Mouse (Mus musculus) right cerebral cortex, postnatal 36 days (tissue): ENCODE measurements at regions not wholly inside any gene's neighbourhood (a gene's known extent, or its start where the extent isn't known, plus 50 kb on each side); places are given as distances from the start of the nearest gene placed in this dataset.

ENCODE experiments used
- DNase-seq, 2 experiments: peaks; one replicate each; pipeline ENCODE4 v3.0.0; 2022; ENCODE audit warnings: low spot score in 2 of 2, mixed read lengths in 1 of 2

DNA sequence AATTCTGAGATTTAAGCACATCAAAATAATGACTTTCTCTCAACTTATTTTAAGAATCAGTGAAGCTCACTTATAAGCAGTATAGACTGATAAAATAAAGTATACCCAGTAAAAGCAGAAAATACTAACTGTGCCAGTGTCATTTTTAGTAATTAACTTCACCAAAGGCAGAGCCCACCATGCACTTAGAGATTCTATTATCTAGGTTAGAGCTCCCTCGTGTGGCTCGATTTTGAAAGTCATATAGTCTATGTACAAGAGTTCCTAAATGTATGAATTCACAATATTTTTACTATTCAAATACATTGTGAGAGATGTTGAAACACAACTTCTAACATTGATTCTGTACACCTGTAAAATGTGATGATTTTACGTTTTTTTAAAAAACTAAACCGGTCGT, 589.3 kb downstream of the Kcnj3 start:
- DNase-seq, result peak in 1 of 2 experiments; percentile 4

DNA sequence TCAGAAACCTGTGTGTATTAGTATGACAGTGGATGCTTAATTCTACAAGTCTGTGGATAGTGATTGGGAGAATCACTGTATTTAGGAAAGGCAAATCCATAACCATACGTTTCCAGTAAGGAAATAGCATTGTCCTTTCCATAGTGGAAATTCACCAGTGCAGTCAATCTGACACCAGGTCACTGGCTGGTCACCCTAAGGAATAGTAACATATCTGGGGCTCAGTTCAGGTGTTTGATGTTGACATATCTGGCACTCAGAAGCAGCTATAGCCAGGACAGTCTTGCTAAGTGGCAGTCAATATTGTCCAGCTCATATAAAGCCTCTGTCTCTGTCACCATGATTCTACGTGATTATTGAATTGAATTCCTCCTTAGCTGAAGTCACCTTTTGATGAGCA, 593.2 kb downstream of the Kcnj3 start:
- no peak for DNase-seq
